Mouse (Mus musculus) ES-Bruce4 (cell line): Measurements from ENCODE around the gene Pnrc2.

Source experiments
- CTCF ChIP-seq: IDR thresholded peaks from one replicate; pipeline ENCODE4 v1.8.1; 2011; ENCODE audit warnings: low read depth, low read length
- POLR2A ChIP-seq: IDR thresholded peaks from one replicate; pipeline ENCODE4 v1.8.1; 2011; ENCODE audit warnings: low read length; ENCODE audit not compliant: insufficient read depth

GRCm38 (mm10) chr4:135875991-135876582, 2.4 kb upstream of the Pnrc2 start:
- TF ChIP-seq POLR2A (no peak), CTCF (no peak)
